Mouse (Mus musculus) heart, embryonic 13.5 days (tissue): Measurements from ENCODE around the gene Pfkfb2. TPM values are rescaled to one million over a fixed set of nuclear protein-coding genes. Genes with fewer than 3 reads are reported as not detected.

Source experiments
- ATAC-seq: fragments of 200-750 bp; cut with Nextera tagmentation; 2 replicates; pipeline ENCODE4 v1.8.0; 2017; ENCODE audit warnings: moderate TSS enrichment; ENCODE audit not compliant: insufficient number of reproducible peaks, low FRiP score, low TSS enrichment; ENCODE audit errors: extremely low read depth
- H3K27ac ChIP-seq: fragments of 300-500 bp; sonication (generic); replicated peaks from 2 replicates; pipeline ENCODE4 v1.5.1; 2015; ENCODE audit warnings: moderate library complexity, mild to moderate bottlenecking, inconsistent platforms
- H3K27me3 ChIP-seq: fragments of 300-500 bp; sonication (generic); replicated peaks from 2 replicates; pipeline ENCODE4 v1.6.1; 2015; ENCODE audit warnings: mild to moderate bottlenecking, inconsistent platforms
- H3K36me3 ChIP-seq: fragments of 300-500 bp; sonication (generic); 2 replicates; pipeline ENCODE4 v1.6.1; 2015; ENCODE audit warnings: mild to moderate bottlenecking, inconsistent platforms
- H3K4me1 ChIP-seq: fragments of 300-500 bp; sonication (generic); 2 replicates; pipeline ENCODE4 v1.6.1; 2015; ENCODE audit warnings: inconsistent platforms
- H3K4me2 ChIP-seq: fragments of 300-500 bp; sonication (generic); 2 replicates; pipeline ENCODE4 v1.6.1; 2015; ENCODE audit warnings: inconsistent platforms, mild to moderate bottlenecking, moderate library complexity
- H3K4me3 ChIP-seq: fragments of 300-500 bp; sonication (generic); 2 replicates; pipeline ENCODE4 v1.5.1; 2015; ENCODE audit warnings: moderate library complexity, mild to moderate bottlenecking, inconsistent platforms
- H3K9ac ChIP-seq: fragments of 300-500 bp; sonication (generic); 2 replicates; pipeline ENCODE4 v1.6.1; 2015; ENCODE audit warnings: inconsistent platforms, mild to moderate bottlenecking, moderate library complexity
- H3K9me3 ChIP-seq: fragments of 300-500 bp; sonication (generic); 2 replicates; pipeline ENCODE4 v1.6.1; 2016; ENCODE audit warnings: inconsistent platforms
- WGBS: fragments of 180-500 bp; shearing (Covaris S2); methylation state at CpG from one replicate; pipeline ENCODE4 v1.1.7; 2015; ENCODE audit warnings: mixed read lengths; 5-methylcytosine and 5-hydroxymethylcytosine counted together
- polyA plus RNA-seq: library from polyadenylated mRNA; unstranded; fragments of >200 nt; fragmentation: Nextera tagmentation; extraction: Ambion mirVana; gene quantifications from 2 replicates; pipeline ENCODE4 v1.2.1, GENCODE M21; 2015

Gene Pfkfb2
- polyA plus RNA-seq, 1 experiment from 2014 or later: 6.7 TPM

GRCm38 (mm10) chr1:130737916-130738315 is 8.9 kb upstream of the Pfkfb2 start:
- 88% methylated on average over 7 of the region's 7 CpGs for WGBS

GRCm38 (mm10) chr1:130737411-130737881 is 8.4 kb upstream of the Pfkfb2 start:
- Histone ChIP-seq H3K27me3 (peaks cover 20% of the 10 kb centered on the region), H3K4me2 (no peak overlapping the region), H3K9me3 (no peaks in the 10 kb centered on the region), H3K27ac (no peak overlapping the region), H3K9ac (no peak overlapping the region), H3K4me3 (no peak overlapping the region), H3K36me3 (no peaks in the 10 kb centered on the region), H3K4me1 (peaks cover 37% of the 10 kb centered on the region)
- ATAC-seq: 0 out of 2 replicates have a peak, but pooled peaks have one; percentile 34
- 44% methylated on average over 11 of the region's 11 CpGs for WGBS

More at GRCm38 (mm10) chr1:130737916-130738315, 8.9 kb upstream of the Pfkfb2 start:
- H3K27ac ChIP-seq: no peak overlapping the region
- H3K4me1 ChIP-seq: peaks cover 41% of the 10 kb centered on the region
- H3K4me2 ChIP-seq: peak overlapping the region; percentile 28; the same call in 1 of the 2 replicates
- peaks cover 21% of the 10 kb centered on the region for H3K27me3 ChIP-seq
- H3K9me3 ChIP-seq: no peaks in the 10 kb centered on the region
- H3K36me3 ChIP-seq: no peaks in the 10 kb centered on the region
- H3K9ac ChIP-seq: no peak overlapping the region
- no peak overlapping the region for H3K4me3 ChIP-seq
- ATAC-seq: no peak

GRCm38 (mm10) chr1:130734852-130735251 is 5.8 kb upstream of the Pfkfb2 start:
- Histone ChIP-seq H3K27ac (no peak overlapping the region), H3K4me2 (no peak overlapping the region), H3K4me3 (no peak overlapping the region), H3K27me3 (peaks cover 18% of the 10 kb centered on the region), H3K9ac (no peak overlapping the region), H3K4me1 (peaks cover 35% of the 10 kb centered on the region), H3K9me3 (no peaks in the 10 kb centered on the region), H3K36me3 (no peaks in the 10 kb centered on the region)
- WGBS: 50% methylated on average over 8 of the region's 8 CpGs
- ATAC-seq: no peak

GRCm38 (mm10) chr1:130734452-130734851 is 5.4 kb upstream of the Pfkfb2 start:
- Histone ChIP-seq H3K9me3 (no peaks in the 10 kb centered on the region), H3K4me3 (no peak overlapping the region), H3K9ac (no peak overlapping the region), H3K4me2 (no peak overlapping the region), H3K27ac (no peak overlapping the region), H3K27me3 (peaks cover 21% of the 10 kb centered on the region), H3K4me1 (peaks cover 33% of the 10 kb centered on the region), H3K36me3 (no peaks in the 10 kb centered on the region)
- no peak for ATAC-seq
- WGBS: 50% methylated on average over 5 of the region's 5 CpGs

GRCm38 (mm10) chr1:130733671-130734070 is 4.6 kb upstream of the Pfkfb2 start:
- Histone ChIP-seq H3K9me3 (no peaks in the 10 kb centered on the region), H3K4me3 (no peak overlapping the region), H3K9ac (no peak overlapping the region), H3K4me1 (peaks cover 33% of the 10 kb centered on the region), H3K36me3 (no peaks in the 10 kb centered on the region), H3K4me2 (no peak overlapping the region), H3K27me3 (peaks cover 22% of the 10 kb centered on the region), H3K27ac (no peak overlapping the region)
- no peak for ATAC-seq
- WGBS: 84% methylated on average over 4 of the region's 4 CpGs

- H3K36me3 ChIP-seq: no peaks in the 10 kb centered on the region
- 73% methylated on average over 13 of the region's 13 CpGs for WGBS
- peaks cover 15% of the 10 kb centered on the region for H3K27me3 ChIP-seq
- no peak overlapping the region for H3K27ac ChIP-seq
- H3K4me1 ChIP-seq: peaks cover 33% of the 10 kb centered on the region
- no peak overlapping the region for H3K4me3 ChIP-seq
- no peaks in the 10 kb centered on the region for H3K9me3 ChIP-seq
- no peak for ATAC-seq
- no peak overlapping the region for H3K9ac ChIP-seq
- H3K4me2 ChIP-seq: no peak overlapping the region
Observed at GRCm38 (mm10) chr1:130732706-130733658, 3.9 kb upstream of the Pfkfb2 start.

GRCm38 (mm10) chr1:130731741-130732337 is 2.8 kb upstream of the Pfkfb2 start, which contains the start of gene AA986860:
TSS of gene AA986860 (plus strand) at chr1:130731976.
- Histone ChIP-seq H3K27ac (no peak within 1 kb of the TSS), H3K27me3 (peaks cover 7% of the 10 kb centered on the region; the same call in 1 of the 2 replicates), H3K4me1 (peaks cover 33% of the 10 kb centered on the region), H3K9ac (peak within 1 kb of the TSS; percentile 58; the same call in 1 of the 2 replicates), H3K36me3 (no peaks in the 10 kb centered on the region), H3K4me3 (peak within 1 kb of the TSS; percentile 37), H3K9me3 (no peaks in the 10 kb centered on the region), H3K4me2 (peak within 1 kb of the TSS; percentile 65)
- 5% methylated on average over 10 of the region's 10 CpGs for WGBS
- peak; percentile 78 for ATAC-seq

- Histone ChIP-seq H3K4me2 (no peak overlapping the region), H3K27ac (no peak overlapping the region), H3K9me3 (no peaks in the 10 kb centered on the region), H3K4me1 (peaks cover 22% of the 10 kb centered on the region), H3K27me3 (peaks cover 7% of the 10 kb centered on the region; the same call in 1 of the 2 replicates), H3K9ac (no peak overlapping the region), H3K4me3 (no peak overlapping the region), H3K36me3 (0 out of 2 replicates have a peak, but pooled peaks cover 6% of the 10 kb centered on the region)
- ATAC-seq: no peak
- WGBS: 93% methylated on average over 3 of the region's 3 CpGs
Observed at GRCm38 (mm10) chr1:130728708-130729107, 345 bp downstream of the Pfkfb2 start.

- no peak overlapping the region for H3K4me2 ChIP-seq
- no peak overlapping the region for H3K9ac ChIP-seq
- H3K4me1 ChIP-seq: peaks cover 19% of the 10 kb centered on the region
- peaks cover 7% of the 10 kb centered on the region; the same call in 1 of the 2 replicates for H3K27me3 ChIP-seq
- 50% methylated on average over 1 of the region's 1 CpGs for WGBS
- H3K36me3 ChIP-seq: 0 out of 2 replicates have a peak, but pooled peaks cover 10% of the 10 kb centered on the region
- no peak overlapping the region for H3K4me3 ChIP-seq
- H3K27ac ChIP-seq: no peak overlapping the region
- no peak for ATAC-seq
- H3K9me3 ChIP-seq: no peaks in the 10 kb centered on the region
Observed at GRCm38 (mm10) chr1:130728070-130728469, 983 bp downstream of the Pfkfb2 start.

GRCm38 (mm10) chr1:130726396-130726795 is 2.7 kb downstream of the Pfkfb2 start:
- no peak overlapping the region for H3K27ac ChIP-seq
- no peak overlapping the region for H3K4me2 ChIP-seq
- 89% methylated on average over 2 of the region's 2 CpGs for WGBS
- ATAC-seq: no peak
- H3K9me3 ChIP-seq: no peaks in the 10 kb centered on the region
- no peak overlapping the region for H3K9ac ChIP-seq
- H3K4me3 ChIP-seq: no peak overlapping the region
- peaks cover 7% of the 10 kb centered on the region; the same call in 1 of the 2 replicates for H3K27me3 ChIP-seq
- H3K36me3 ChIP-seq: peaks cover 13% of the 10 kb centered on the region; the same call in 1 of the 2 replicates
- peaks cover 8% of the 10 kb centered on the region for H3K4me1 ChIP-seq

GRCm38 (mm10) chr1:130724206-130724605 is 4.8 kb downstream of the Pfkfb2 start:
- Histone ChIP-seq H3K4me1 (peaks cover 1% of the 10 kb centered on the region), H3K27me3 (peaks cover under 1% of the 10 kb centered on the region; the same call in 1 of the 2 replicates), H3K9me3 (no peaks in the 10 kb centered on the region), H3K4me2 (no peak overlapping the region), H3K36me3 (peaks cover 18% of the 10 kb centered on the region), H3K4me3 (no peak overlapping the region), H3K27ac (no peak overlapping the region), H3K9ac (no peak overlapping the region)
- no peak for ATAC-seq
- WGBS: 84% methylated on average over 5 of the region's 5 CpGs
